Mouse (Mus musculus) midbrain, embryonic 11.5 days (tissue): ENCODE results near the gene Ilk. TPM values are rescaled to one million over a fixed set of nuclear protein-coding genes. Genes with fewer than 3 reads are reported as not detected.

Source experiments
- ATAC-seq: fragments of 200-750 bp; cut with Nextera tagmentation; 2 replicates; pipeline ENCODE4 v1.8.0; 2017; ENCODE audit warnings: moderate TSS enrichment, moderate library complexity; ENCODE audit not compliant: low FRiP score
- DNase-seq: peaks from one replicate; pipeline ENCODE4 v3.0.0; 2015; ENCODE audit warnings: low spot score; ENCODE audit errors: missing footprints
- H3K27ac ChIP-seq: fragments of 300-500 bp; sonication (generic); 2 replicates; pipeline ENCODE4 v1.5.1; 2014; ENCODE audit warnings: low read depth, low read length
- H3K27me3 ChIP-seq: fragments of 300-500 bp; sonication (generic); 2 replicates; pipeline ENCODE4 v1.6.1; 2014; ENCODE audit warnings: mild to moderate bottlenecking, low read length, moderate library complexity, mixed read lengths; ENCODE audit not compliant: control insufficient read depth, insufficient read depth
- H3K36me3 ChIP-seq: fragments of 300-500 bp; sonication (generic); 2 replicates; pipeline ENCODE4 v1.6.1; 2014; ENCODE audit warnings: mild to moderate bottlenecking, low read length, moderate library complexity, mixed read lengths; ENCODE audit not compliant: control insufficient read depth, insufficient read depth
- H3K4me1 ChIP-seq: fragments of 300-500 bp; sonication (generic); 2 replicates; pipeline ENCODE4 v1.6.1; 2014; ENCODE audit warnings: low read length; ENCODE audit not compliant: control insufficient read depth, insufficient read depth
- H3K4me2 ChIP-seq: fragments of 300-500 bp; sonication (generic); 2 replicates; pipeline ENCODE4 v1.6.1; 2014; ENCODE audit warnings: mild to moderate bottlenecking, moderate library complexity
- H3K4me3 ChIP-seq: fragments of 300-500 bp; sonication (generic); 2 replicates; pipeline ENCODE4 v1.5.1; 2014; ENCODE audit warnings: low read depth, low read length
- H3K9ac ChIP-seq: fragments of 300-500 bp; sonication (generic); 2 replicates; pipeline ENCODE4 v1.6.1; 2014; ENCODE audit warnings: low read length
- H3K9me3 ChIP-seq: fragments of 300-500 bp; sonication (generic); 2 replicates; pipeline ENCODE4 v1.6.1; 2016; ENCODE audit warnings: low read length; ENCODE audit not compliant: control insufficient read depth
- WGBS: fragments of 180-500 bp; shearing (Covaris S2); extraction: QIAGEN DNeasy Blood & Tissue Kit; methylation state at CpG from one replicate; pipeline ENCODE4 v1.1.7; 2014; 5-methylcytosine and 5-hydroxymethylcytosine counted together
- polyA plus RNA-seq: library from polyadenylated mRNA; unstranded; fragments of >200 nt; fragmentation: Nextera tagmentation; extraction: Ambion mirVana; gene quantifications from 2 replicates; pipeline ENCODE4 v1.2.1, GENCODE M21; 2014

Ilk gene
- 238 and 241 TPM in 2 replicates for polyA plus RNA-seq

GRCm38 (mm10) chr7:105736264-105736901 lies at the start of gene Ilk:
Gene Ilk, plus strand, starts transcription at chr7:105736592.
- ATAC-seq, result peak; percentile 98
- DNase-seq, result peak; percentile 97
- Histone ChIP-seq H3K36me3 (peaks cover 24% of the 10 kb centered on the region), H3K27me3 (no peaks in the 10 kb centered on the region), H3K4me1 (peaks cover 22% of the 10 kb centered on the region; the same call in 1 of the 2 replicates), H3K9me3 (no peaks in the 10 kb centered on the region), H3K4me3 (peak within 1 kb of the TSS; percentile 82), H3K4me2 (peak within 1 kb of the TSS; percentile 82), H3K9ac (peak within 1 kb of the TSS; percentile 92), H3K27ac (peak within 1 kb of the TSS; percentile 69)
- under 1% methylated on average over 60 of the region's 62 CpGs for WGBS

- no peaks in the 10 kb centered on the region for H3K27me3 ChIP-seq
- H3K4me2 ChIP-seq, result no peak overlapping the region
- 81% methylated on average over 1 of the region's 1 CpGs for WGBS
- ATAC-seq (no peak), DNase-seq (no peak)
- H3K9ac ChIP-seq, result no peak overlapping the region
- H3K4me1 ChIP-seq, result no peaks in the 10 kb centered on the region; the same call in 1 of the 2 replicates
- H3K27ac ChIP-seq, result no peak overlapping the region
- H3K9me3 ChIP-seq, result no peaks in the 10 kb centered on the region
- H3K36me3 ChIP-seq, result no peaks in the 10 kb centered on the region
- H3K4me3 ChIP-seq, result no peak overlapping the region
Measured at GRCm38 (mm10) chr7:105690875-105691274, 45.5 kb upstream of the Ilk start.

GRCm38 (mm10) chr7:105703184-105703583 lies 33.2 kb upstream of the Ilk start:
- 86% methylated on average over 16 of the region's 16 CpGs for WGBS
- H3K4me2 ChIP-seq, result no peak overlapping the region
- no peaks in the 10 kb centered on the region for H3K36me3 ChIP-seq
- H3K9me3 ChIP-seq, result no peaks in the 10 kb centered on the region
- no peak overlapping the region for H3K27ac ChIP-seq
- ATAC-seq (no peak), DNase-seq (no peak)
- H3K9ac ChIP-seq, result no peak overlapping the region
- no peaks in the 10 kb centered on the region for H3K27me3 ChIP-seq
- no peaks in the 10 kb centered on the region for H3K4me1 ChIP-seq
- no peak overlapping the region for H3K4me3 ChIP-seq

GRCm38 (mm10) chr7:105703816-105704215 lies 32.6 kb upstream of the Ilk start:
- H3K36me3 ChIP-seq, result no peaks in the 10 kb centered on the region
- no peaks in the 10 kb centered on the region for H3K27me3 ChIP-seq
- H3K4me3 ChIP-seq, result no peak overlapping the region
- no peak for DNase-seq
- no peak overlapping the region for H3K27ac ChIP-seq
- no peak for ATAC-seq
- WGBS, result 96% methylated on average over 4 of the region's 4 CpGs
- H3K9ac ChIP-seq, result no peak overlapping the region
- no peak overlapping the region for H3K4me2 ChIP-seq
- no peaks in the 10 kb centered on the region for H3K9me3 ChIP-seq
- no peaks in the 10 kb centered on the region for H3K4me1 ChIP-seq

GRCm38 (mm10) chr7:105708733-105709132 lies 27.7 kb upstream of the Ilk start:
- H3K36me3 ChIP-seq, result no peaks in the 10 kb centered on the region
- H3K9me3 ChIP-seq, result no peaks in the 10 kb centered on the region
- no peak overlapping the region for H3K4me3 ChIP-seq
- no peaks in the 10 kb centered on the region for H3K4me1 ChIP-seq
- no peak overlapping the region for H3K4me2 ChIP-seq
- H3K27ac ChIP-seq, result no peak overlapping the region
- no peak for ATAC-seq
- no peak for DNase-seq
- no peak overlapping the region for H3K9ac ChIP-seq
- H3K27me3 ChIP-seq, result no peaks in the 10 kb centered on the region
- 93% methylated on average over 5 of the region's 5 CpGs for WGBS

GRCm38 (mm10) chr7:105715366-105715765 lies 21.0 kb upstream of the Ilk start:
- Histone ChIP-seq H3K27me3 (no peaks in the 10 kb centered on the region), H3K4me1 (no peaks in the 10 kb centered on the region), H3K36me3 (no peaks in the 10 kb centered on the region), H3K9ac (no peak overlapping the region), H3K4me2 (no peak overlapping the region), H3K4me3 (no peak overlapping the region), H3K9me3 (no peaks in the 10 kb centered on the region), H3K27ac (no peak overlapping the region)
- no peak for DNase-seq
- WGBS, result 63% methylated on average over 3 of the region's 3 CpGs
- ATAC-seq, result no peak

- no peaks in the 10 kb centered on the region for H3K9me3 ChIP-seq
Measured at GRCm38 (mm10) chr7:105721916-105722315, 14.5 kb upstream of the Ilk start.

GRCm38 (mm10) chr7:105726144-105726979 lies 10.0 kb upstream of the Ilk start:
- Histone ChIP-seq H3K9me3 (no peaks in the 10 kb centered on the region), H3K27me3 (no peaks in the 10 kb centered on the region), H3K36me3 (no peaks in the 10 kb centered on the region), H3K9ac (no peak overlapping the region), H3K4me2 (no peak overlapping the region), H3K4me3 (no peak overlapping the region), H3K4me1 (peaks cover 7% of the 10 kb centered on the region), H3K27ac (no peak overlapping the region)
- ATAC-seq (peak; percentile 81), DNase-seq (peak; percentile 92)
- 85% methylated on average over 4 of the region's 4 CpGs for WGBS

More at GRCm38 (mm10) chr7:105721916-105722315, 14.5 kb upstream of the Ilk start:
- Histone ChIP-seq H3K4me2 (no peak overlapping the region), H3K36me3 (no peaks in the 10 kb centered on the region), H3K9ac (no peak overlapping the region), H3K4me1 (no peaks in the 10 kb centered on the region), H3K27me3 (no peaks in the 10 kb centered on the region), H3K4me3 (no peak overlapping the region), H3K27ac (no peak overlapping the region)
- no peak for ATAC-seq
- DNase-seq, result no peak
- 73% methylated on average over 2 of the region's 2 CpGs for WGBS

GRCm38 (mm10) chr7:105726980-105727325 lies 9.4 kb upstream of the Ilk start:
- H3K4me3 ChIP-seq, result no peak overlapping the region
- no peaks in the 10 kb centered on the region for H3K9me3 ChIP-seq
- H3K27me3 ChIP-seq, result no peaks in the 10 kb centered on the region
- no peak overlapping the region for H3K4me2 ChIP-seq
- no peak overlapping the region for H3K27ac ChIP-seq
- ATAC-seq, result no peak
- 92% methylated on average over 4 of the region's 4 CpGs for whole genome bisulfite sequencing
- no peak for DNase-seq
- H3K4me1 ChIP-seq, result peaks cover 7% of the 10 kb centered on the region
- H3K9ac ChIP-seq, result no peak overlapping the region
- H3K36me3 ChIP-seq, result no peaks in the 10 kb centered on the region
